Mouse (Mus musculus) yolk sac, embryonic 10.5 days (tissue): ENCODE measurements around the gene Camk2d.

Source experiments
- DNase-seq: peaks from one replicate; pipeline ENCODE4 v3.0.0-alpha.2; 2017; ENCODE audit warnings: low spot score

The Camk2d gene

DNA sequence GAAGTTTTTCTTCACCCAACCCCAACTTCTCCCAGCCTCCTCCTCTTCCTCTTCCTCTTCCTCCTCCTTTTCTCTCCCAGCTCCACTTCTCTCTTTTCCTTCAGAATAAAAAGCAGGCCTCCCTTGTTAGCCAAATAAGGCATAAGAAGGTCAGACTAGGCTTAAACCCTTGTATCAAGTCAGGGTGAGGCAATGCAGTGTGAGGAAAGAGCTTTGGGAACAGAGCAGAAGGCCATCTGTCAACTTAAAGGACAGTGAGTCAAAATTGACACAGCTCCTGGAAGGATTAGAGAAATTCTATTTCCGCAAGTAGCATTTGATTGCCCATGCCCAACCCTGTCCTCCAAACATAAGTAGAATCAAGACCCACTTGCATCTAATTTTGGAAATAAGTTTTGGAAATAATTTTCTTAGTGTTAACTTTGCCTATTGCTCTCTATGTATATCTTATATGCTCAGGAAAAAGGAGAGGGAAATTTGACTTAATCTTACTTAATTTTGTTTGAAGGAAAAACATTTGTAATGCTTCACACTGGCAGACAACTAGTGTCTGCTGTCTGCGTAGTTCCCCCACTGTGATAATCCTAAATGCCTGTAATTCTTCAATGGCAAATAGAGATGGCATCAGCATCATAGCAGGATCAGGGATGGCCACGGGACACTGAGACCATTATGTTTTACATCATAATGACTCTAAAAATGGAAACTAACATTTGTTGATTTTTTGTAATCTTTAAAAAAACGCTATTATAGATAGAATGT is 16.8 kb downstream of the Camk2d start:
- peak; percentile 40 for DNase-seq

DNA sequence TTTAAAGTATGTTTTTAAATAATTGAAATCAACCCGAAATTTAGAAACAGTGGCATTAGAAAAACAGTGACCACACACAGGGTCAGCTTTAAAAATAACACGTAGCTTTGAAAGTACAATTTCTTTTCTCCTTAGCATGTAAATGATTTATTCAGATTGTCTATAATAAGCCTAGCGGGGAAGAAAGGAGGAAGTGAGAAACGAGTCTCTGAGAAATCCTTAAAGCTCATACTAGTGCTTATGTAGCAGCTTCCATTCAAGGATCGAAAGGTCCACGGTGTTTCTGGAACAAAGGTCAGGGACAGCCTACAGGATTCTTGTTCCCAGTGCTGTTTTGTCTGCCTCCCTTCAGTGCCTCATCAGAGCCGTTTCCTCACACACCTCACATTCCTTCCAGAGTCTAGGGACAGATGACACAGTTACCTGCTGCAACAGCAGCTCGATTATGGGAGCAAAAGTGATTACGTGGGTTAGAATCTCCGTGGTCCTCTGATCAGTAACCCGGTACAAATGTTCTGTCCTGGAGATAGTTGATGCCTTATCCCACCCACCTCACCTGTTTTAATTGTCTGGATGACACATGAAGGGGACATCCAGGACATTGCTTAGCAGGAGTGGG is 17.5 kb downstream of the Camk2d start:
- DNase-seq, result peak; percentile 67

DNA sequence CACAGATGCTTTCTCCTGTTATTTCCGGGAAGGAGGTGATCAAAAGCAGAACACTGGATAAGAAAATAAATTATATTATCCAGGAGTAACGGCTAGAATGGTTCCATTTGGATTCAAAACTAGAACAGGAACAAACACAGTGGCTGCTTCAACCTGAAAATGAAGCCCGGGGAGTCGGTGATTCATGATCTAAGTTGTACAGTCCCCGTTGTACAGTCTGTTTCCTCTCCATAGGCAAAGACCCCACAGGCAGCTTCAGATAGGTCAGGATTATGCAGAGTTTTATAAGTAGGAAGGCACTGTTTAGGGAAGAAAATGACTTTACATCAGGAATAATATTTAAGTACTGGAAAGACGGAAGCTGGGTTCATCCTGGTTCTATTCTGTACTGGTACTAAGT is 19.2 kb downstream of the Camk2d start:
- no peak for DNase-seq

DNA sequence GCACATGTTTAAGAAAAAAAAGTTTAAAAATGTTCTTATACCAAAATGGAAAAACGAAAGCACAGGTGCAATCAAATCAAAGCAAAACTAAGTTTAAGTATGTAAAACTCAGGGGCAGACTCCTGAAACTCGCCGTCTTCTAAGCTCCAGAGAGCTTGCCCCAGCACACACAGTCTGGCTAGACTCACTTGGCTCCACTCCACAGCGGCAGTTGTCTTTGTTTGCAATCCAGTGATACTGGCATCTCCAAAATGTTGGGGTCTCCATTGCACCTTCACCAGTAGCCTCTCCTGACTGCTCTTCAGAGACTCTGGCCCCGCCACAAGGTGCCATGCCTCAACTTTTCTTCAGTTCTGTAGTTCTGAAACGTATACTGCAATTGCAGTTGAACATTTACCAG is 24.1 kb downstream of the Camk2d start:
- DNase-seq, result no peak

DNA sequence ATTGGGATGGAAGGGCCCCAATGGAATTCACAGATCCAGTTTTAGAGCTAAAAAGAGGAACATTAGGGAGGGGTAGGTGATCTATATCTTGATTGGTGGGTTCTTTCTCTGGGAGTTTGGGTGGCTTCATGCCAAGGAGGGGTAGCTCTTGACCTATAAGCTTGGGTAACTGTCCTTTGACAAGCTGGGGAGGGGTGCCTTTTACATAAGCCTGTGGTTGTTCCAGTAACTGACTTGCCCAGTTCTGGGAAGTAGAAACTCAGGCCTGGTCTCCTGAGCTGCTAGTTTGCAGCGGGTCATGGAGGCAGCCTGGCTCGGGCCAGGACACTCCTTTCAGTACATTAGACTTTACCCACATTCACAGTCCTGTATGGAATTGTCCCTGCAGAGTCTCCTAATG is 26.4 kb downstream of the Camk2d start:
- no peak for DNase-seq

DNA sequence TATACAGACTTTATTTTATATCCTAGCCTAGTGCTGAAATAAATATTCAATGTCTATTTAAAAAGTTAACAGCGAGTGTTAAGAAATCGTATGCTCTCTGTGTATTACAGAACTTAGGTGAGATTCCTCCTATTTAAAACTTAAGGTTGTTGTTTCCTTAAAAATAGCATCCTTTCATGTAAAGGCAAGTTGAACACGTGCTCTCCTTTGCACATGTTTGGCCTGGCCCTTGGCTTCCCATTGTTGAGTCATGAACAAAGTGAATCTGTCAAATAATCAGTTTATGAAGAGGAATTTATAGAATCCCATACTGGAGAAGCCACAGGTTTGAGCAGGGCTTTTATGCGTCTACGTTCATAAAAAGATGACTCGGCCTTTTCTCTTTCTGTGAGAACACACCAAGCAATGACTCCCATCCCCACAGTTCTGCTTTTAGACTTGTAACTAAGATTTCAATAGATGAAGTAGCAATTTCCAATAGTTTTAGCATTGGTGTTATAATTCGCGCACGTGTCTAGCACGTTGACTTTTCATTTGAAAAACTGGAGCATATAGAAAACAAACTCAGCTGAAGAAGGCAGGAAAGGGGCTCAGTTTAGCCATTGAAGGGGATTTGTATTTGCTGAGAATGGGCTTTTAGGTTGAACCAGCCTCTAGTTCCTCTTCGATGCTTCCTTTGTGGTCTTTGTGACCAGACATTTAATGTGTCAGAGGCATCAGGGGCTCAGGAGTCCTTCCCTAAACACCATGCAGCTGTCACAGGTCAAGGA is 29.1 kb downstream of the Camk2d start:
- no peak for DNase-seq

DNA sequence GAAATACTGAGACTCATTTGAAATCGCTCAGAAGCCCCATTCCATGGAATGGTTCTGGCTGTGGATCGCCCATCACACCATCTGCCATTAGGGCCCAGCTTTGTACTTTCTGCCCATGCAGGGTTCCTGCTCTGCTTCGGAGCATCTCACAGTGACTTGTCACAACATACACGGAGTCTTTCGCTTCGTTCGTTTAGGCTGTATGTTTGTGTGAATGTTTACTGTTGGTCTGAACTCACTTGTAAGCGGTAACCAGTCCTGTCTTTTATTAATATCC is 29.6 kb downstream of the Camk2d start:
- no peak for DNase-seq

DNA sequence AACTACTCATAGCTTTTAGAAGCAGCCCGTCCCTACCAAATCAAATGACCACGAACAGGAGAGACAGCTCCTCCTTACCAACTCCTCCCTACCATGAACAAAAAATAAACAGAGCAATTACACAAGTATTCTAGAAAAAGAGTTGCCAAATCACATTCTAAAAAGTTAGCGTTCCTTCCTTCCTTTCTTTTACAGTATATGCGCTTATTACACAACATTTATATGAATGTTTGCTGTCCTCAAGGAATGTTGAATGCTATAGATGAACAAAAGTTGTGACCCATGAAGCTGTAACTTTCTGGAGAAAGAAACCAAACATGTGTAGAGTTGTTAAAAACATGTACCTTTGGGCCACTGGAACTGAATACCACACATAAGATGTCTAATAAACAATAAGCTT is 31.9 kb downstream of the Camk2d start:
- DNase-seq, result no peak

DNA sequence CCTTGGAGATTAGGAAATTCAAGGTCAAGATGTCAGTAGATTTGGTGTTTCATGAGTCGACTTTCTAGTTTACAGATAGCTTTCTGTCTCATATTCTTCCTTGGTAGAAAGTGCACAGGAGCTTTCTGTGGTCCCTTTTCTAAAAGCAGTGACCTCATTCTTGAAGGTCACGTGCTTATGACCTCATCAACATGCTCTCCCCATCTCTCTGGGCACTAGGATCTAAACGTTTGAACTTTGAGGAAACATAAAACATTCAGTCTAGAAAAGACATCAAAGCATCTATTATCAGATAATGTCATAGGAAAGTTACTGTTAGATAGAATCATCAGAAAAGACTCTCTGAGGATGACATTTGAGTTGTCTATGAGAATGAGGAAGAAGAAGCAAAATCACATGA is 32.3 kb downstream of the Camk2d start:
- no peak for DNase-seq

DNA sequence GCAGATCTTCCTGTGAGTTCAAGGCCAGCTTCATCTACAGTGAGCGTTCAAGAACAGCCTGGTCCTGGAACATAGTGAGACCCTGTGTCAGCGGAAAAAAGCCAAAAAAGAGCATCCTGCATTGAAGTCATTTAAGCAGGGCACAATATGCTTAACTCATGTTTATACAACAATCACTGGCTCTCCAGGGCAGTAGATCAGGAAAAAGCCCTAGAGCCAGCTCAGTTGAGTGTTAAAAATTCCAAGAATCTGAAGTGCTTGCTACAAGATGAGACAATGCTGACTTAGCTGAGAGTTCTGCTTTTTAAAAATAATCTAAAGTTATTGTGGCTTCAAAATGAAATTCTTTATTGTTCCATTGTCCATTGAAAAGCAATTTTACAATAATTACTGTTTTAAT is 32.9 kb downstream of the Camk2d start:
- no peak for DNase-seq

DNA sequence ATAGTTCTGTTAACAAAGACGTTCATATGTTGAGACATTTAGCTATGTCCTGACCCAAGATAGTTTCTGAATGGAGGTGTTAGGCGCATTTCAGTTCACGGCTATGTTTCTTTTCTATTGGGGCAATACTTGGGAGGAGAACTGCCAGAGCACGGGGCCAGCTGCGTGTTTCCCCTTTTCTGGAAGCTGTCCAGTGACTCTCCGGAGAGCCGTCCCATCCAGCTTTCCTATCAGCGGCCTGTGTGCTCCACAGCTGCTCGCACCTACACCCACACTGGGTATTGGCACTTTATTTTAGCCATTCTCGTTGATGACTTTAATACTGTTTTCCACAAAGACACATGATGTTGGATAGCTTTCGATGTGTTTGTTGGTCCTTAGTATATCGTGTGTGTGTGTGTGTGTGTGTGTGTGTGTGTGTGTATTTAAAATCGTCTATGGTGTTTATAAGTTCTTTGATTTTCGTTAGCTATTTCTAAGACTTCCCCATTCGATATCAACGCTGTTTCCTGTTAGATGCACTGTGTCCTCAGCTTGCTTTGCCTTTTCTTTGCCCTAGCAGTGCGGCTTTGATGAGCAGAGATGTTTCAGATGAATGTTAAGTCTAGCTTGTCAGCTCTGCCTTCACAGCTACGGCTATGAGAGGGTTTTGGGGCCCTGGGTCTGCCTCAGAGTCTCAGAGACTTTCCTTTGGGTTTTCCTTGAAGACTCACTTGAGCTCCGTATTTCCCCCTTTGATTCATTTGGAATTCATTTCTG is 34.2 kb downstream of the Camk2d start:
- DNase-seq, result no peak

DNA sequence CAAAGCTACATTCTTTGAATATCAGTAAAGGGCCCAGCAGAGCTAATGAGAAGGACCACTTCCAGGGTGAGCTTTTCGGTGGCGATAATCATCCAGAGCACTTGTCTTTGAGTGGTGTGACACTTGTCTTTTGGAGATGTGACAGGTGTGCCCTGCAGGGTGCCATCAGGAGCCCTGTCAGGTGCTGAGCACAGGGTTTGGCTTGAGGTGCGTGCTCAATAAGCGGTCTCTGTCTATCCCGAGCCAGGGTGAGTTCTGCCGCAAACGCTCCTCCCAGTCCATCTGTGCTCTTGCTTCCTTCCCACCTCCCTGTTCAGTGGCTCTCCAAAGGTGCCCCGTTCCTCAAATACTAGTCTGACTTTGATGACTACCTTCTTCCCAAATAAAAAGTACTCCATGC is 35.5 kb downstream of the Camk2d start:
- no peak for DNase-seq

DNA sequence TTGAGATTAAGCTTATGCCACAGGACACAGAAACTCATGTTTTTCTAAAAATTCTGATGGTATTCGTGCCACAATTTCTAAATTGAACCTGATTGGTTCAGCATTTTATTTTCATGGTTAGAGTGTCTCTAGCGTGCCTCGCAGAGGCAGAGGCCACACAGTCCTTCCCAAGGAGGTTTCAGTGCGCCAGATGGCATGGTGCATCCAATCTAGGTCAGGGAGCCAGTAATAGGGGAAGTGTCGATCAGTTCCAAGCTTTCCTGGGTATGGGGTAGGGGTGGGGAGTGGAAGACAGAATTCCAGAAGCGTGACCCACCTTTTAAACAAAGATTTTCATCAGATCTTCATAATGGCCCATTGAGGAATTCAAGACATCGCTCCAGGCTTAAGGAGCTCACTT is 36.5 kb downstream of the Camk2d start:
- DNase-seq, result no peak

DNA sequence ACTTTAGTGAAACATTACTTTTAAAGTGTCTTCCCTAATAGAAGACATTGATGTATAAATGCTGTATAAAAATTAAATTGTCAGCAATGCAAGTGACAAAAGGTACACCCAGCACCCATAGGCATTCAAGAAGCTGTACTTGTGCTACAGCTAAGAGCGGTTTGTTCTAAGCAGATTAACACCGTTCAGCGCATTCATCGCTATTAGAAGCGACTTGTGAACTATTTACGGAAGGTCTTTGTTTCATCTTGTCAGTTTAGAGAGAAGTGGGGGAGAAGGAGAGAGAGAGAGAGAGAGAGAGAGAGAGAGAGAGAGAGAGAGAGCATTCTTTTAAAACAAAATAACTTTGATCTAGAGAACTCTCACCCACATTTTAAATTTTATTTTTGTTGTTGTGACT is 38.1 kb downstream of the Camk2d start:
- DNase-seq, result no peak

DNA sequence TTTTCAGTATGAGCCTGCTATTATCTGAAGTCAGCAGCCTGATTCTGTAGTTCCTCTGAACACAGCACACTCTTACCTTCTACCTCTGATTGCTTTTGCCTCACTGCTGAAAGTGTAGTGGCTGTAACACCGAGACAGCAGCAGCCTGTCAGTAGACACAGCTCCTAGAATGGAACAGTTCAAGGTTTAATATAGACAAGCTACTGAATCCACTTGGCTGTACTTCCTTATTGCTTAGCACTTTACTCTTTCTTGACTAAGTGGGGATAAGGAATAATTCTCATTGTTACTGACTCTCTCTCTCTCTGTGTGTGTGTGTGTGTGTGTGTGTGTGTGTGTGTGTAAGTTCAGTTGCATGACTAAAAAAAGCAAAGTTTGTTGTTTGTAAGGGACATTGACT is 42.2 kb downstream of the Camk2d start:
- no peak for DNase-seq

DNA sequence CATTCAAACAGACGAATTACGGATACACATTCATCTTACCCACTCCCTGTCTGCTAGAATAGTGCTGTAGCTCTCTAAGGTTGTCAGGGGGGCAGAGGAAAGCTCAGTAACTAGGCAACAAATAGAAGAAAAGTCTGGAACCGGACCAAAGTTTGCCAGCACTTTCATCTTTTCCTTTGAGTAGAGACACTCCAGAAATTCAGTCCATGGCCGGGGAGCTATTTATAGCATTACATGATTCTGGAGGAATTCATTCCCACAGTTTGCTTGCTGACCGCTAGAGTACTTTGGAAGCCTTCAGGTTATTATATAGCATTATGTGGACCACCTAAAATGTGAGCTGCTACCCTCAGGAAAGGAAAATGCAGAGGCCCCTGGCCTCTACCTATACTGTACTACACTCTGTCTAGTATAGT is 43.0 kb downstream of the Camk2d start:
- DNase-seq, result no peak

DNA sequence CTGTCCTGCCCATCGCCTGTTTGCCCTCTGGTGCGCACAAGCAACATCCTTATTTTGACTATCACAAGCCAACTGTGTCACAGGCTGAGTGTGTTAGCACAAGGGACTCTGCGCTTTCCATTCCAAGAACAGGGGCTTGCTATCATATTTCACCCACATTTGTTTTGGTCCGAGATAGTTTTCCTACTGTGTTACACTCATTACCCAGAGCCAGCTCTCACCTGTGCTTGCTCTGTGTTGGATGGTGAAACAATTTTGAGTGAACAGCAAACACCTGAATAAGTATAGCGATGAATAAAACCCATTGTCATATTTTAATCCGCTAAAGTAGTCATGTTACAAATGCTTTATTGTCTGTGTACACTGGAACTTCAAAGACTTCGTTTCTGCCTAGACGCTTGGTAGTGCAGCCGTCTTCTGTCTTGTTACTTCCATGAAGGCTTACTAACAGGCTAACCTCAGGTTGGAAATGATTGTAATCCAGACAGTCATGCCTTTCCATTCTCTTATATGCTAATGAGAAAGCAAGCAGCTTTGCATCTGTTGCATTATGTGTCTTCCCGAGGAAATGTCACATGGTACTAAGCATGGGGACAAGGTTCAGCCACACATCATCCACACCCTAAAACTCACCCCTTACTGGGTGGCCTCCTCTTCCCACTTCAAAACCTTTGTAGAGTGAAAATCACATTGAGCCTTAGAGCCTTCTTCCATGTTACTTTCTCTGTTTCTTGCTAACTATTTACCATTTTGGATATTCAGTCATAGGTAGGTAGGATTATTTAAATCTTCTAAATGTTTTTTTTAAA is 44.5 kb downstream of the Camk2d start:
- DNase-seq, result no peak

DNA sequence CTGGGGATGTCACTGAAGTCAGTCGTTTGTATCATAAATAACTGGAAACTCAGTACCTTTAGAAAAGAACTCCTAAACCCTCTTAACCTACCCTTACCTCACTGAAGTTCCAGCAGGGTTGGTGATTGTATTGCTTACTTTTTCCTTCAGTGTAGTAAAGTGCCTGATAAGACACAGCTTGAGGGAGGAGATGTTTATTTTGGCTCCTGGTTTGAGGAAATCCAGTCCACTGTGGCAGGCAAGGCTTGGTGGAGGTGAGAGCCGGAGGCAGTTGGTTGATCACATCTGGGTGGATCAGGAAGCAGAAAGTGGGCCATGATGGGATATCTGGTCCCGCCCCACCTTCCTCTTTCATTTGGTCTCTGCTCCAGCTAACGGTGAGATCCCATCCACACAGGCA is 45.3 kb downstream of the Camk2d start:
- no peak for DNase-seq

DNA sequence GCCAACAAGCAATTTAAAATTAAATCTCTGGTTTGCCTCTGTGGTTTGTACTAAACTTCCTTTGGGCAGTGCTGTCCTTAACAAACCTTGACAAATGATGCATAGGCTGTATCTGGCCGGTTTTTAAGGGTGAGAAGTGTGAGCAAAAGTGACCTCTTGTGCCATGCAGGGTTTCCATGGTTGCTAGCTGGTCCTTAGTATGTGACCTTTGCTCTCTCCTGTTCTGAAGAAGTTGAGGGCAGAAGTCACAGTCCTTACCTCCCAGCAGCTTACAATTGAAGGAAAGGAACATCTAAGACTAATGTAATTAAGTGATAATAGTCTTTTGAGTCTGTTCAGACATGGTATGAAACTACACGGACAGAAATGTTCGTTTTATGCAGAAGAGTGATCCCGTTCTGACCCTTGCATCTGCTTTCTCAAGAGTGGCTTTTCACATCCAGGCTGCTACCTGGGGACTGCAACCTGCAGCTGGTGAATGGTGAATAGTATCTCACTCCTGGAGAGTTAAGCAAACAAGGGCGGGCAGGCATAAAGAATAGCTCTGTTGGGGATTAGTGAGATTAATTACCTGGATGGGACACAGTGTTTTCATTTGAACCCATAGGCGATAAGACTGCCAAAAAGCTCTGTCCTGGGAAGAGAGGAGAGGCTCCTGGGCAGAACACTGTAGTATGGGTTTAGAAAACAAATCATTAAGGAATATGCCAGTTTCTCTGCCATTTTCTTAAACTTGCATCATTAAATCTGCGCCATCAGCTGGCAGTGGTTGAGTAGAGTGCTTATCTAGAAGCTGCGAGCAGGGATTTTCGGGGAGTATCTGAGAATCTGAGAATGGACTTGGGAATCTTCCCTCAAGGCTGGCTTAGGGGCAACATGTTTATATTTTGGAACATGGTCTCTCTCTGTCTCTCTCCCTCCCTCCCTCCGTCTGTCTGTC is 47.2 kb downstream of the Camk2d start:
- peak; percentile 39 for DNase-seq

DNA sequence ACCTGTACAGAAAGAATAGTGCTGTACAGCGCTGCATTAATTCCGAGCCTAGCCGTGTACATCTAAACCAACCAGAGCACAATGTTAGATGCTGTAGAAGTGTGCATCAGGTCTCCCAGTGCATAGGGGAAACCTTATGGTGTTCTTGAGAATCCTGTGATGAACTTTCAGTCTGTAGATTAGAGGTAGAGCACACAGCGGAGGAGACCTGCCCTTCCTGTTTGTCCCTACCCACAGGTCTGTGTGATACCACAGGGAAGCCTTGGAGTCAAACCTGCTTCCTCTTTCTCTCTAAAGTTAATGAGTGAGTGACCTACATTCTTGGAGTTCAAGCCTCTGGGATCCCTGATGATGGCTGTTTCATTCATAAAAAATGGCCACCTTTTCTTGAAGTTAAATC is 54.2 kb downstream of the Camk2d start:
- DNase-seq, result no peak

DNA sequence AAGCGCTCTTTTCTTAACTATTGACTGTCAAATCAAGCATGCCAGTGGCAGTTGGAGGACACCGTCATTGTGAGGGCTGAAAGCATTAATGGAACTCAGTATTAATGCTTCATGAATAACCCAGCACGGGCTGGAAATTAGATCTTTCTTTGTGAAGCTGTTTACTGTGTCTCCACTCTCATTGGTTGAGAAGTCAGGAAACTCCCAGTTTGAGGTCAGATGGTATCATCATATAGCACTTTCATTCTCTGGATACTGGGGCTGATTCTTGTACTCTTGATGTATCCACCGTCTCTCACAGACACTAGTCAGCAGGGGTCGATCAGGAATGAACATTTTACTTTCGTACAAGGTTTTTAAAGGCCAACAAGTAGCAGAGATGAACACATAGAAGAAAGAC is 54.6 kb downstream of the Camk2d start:
- no peak for DNase-seq
